ENCODE assay signal across 14 mouse cellular contexts in genomic region chr10:23062719-23063118, GRCm38 (mm10).
"Had no signal": no experiment of that assay in that cellular context is flagged by ENCODE, and none has a peak within 500 bp of the region (broad histone marks: within the 10 kb centered on the region; RNA-seq: fewer than 3 reads in every experiment).

No protein-coding gene starts in this region.

- H3K27ac ChIP-seq: hindbrain, embryonic 12.5 days; left cerebral cortex, adult 2 months; limb, embryonic 15.5 days; liver, embryonic 12.5 days; midbrain, embryonic 12.5 days; neural tube, embryonic 13.5 days had no signal

- ATAC-seq: hindbrain, embryonic 16.5 days; inflammation-experienced regulatory T-cells, adult 6 months; intestine, postnatal 0 days; liver, embryonic 12.5 days; midbrain, embryonic 16.5 days had no signal

- H3K9me3 ChIP-seq: hindbrain, embryonic 12.5 days; limb, embryonic 15.5 days; liver, embryonic 12.5 days; midbrain, embryonic 12.5 days; neural tube, embryonic 13.5 days had no signal

- H3K4me3 ChIP-seq: hindbrain, embryonic 12.5 days; left cerebral cortex, adult 2 months; limb, embryonic 15.5 days; liver, embryonic 12.5 days; midbrain, embryonic 12.5 days; neural tube, embryonic 13.5 days had no signal

- H3K36me3 ChIP-seq: hindbrain, embryonic 12.5 days; limb, embryonic 15.5 days; liver, embryonic 12.5 days; midbrain, embryonic 12.5 days; neural tube, embryonic 13.5 days had no signal

- H3K9ac ChIP-seq: hindbrain, embryonic 12.5 days; limb, embryonic 15.5 days; liver, embryonic 12.5 days; midbrain, embryonic 12.5 days; neural tube, embryonic 13.5 days had no signal

- H3K4me2 ChIP-seq: hindbrain, embryonic 12.5 days; limb, embryonic 15.5 days; liver, embryonic 12.5 days; midbrain, embryonic 12.5 days; neural tube, embryonic 13.5 days had no signal

- H3K27me3 ChIP-seq: hindbrain, embryonic 12.5 days; liver, embryonic 12.5 days; midbrain, embryonic 12.5 days; neural tube, embryonic 13.5 days had no signal

- H3K4me1 ChIP-seq: hindbrain, embryonic 12.5 days; limb, embryonic 15.5 days; liver, embryonic 12.5 days; neural tube, embryonic 13.5 days had no signal

- DNase-seq: lung, postnatal 14 days; right cerebral cortex, postnatal 14 days; thymus, adult 2 months; thymus, postnatal 25 days had no signal
